Mouse (Mus musculus): ENCODE measurements around the gene Anxa5.
A peak's percentile ranks its signal among the peaks of the same experiment; 100 is the strongest.

Gene Anxa5

GRCm38 (mm10) chr3:36446918-36447317, 28.8 kb downstream of the Anxa5 start:
- no peak for DNase-seq (ENCODE audit: low read depth)

- DNase-seq (ENCODE audit: low read depth), result no peak
Observed at GRCm38 (mm10) chr3:36446506-36446905, 29.2 kb downstream of the Anxa5 start.

- DNase-seq (ENCODE audit: low read depth), result no peak
Observed at GRCm38 (mm10) chr3:36446041-36446440, 29.7 kb downstream of the Anxa5 start.

GRCm38 (mm10) chr3:36442426-36442825, 33.3 kb downstream of the Anxa5 start:
- peak; percentile 64 for DNase-seq (ENCODE audit: low read depth)

- DNase-seq (ENCODE audit: low read depth), result no peak
Observed at GRCm38 (mm10) chr3:36440280-36440679, 35.4 kb downstream of the Anxa5 start.

GRCm38 (mm10) chr3:36430360-36430759, 45.3 kb downstream of the Anxa5 start:
- no peak for DNase-seq (ENCODE audit: low read depth)

- no peak for DNase-seq (ENCODE audit: low read depth)
Observed at GRCm38 (mm10) chr3:36427386-36427785, 48.3 kb downstream of the Anxa5 start.

GRCm38 (mm10) chr3:36409456-36409855, 66.2 kb downstream of the Anxa5 start:
- DNase-seq (ENCODE audit: low read depth), result no peak

GRCm38 (mm10) chr3:36406967-36407366, 68.7 kb downstream of the Anxa5 start:
- DNase-seq (ENCODE audit: low read depth), result no peak

- no peak for DNase-seq (ENCODE audit: low read depth)
Observed at GRCm38 (mm10) chr3:36406340-36406739, 69.4 kb downstream of the Anxa5 start.

GRCm38 (mm10) chr3:36401900-36402299, 73.8 kb downstream of the Anxa5 start:
- no peak for DNase-seq (ENCODE audit: low read depth)

- no peak for DNase-seq (ENCODE audit: low read depth)
Observed at GRCm38 (mm10) chr3:36400657-36401056, 75.0 kb downstream of the Anxa5 start.
